Mouse (Mus musculus): ENCODE results near the gene Bok.

DNA sequence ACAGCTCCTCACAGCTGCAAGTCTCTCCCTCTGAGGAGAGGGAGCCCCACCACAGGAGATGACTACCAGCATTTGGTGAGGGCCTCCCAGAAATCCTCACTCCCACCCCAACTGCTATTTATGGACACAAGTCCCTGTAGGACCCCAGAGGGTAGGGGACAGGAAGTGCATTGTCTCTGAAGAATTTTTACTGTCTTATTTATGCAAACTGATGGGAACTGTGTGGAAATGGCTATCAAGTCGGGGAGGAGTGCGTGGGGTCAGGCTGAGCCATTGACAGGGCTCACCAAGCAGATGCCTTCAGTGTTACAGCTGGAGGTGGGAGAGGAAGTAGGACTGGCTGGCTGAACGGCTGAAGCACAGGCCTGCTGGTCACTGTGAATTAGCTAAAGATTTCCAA, 11.9 kb downstream of the Bok start:
- no peak for TF ChIP-seq CHD2 (IDR thresholded peaks at IDR 0.05; ENCODE audit: low read depth, low read length)
- no peak for TF ChIP-seq MAFK (IDR thresholded peaks at IDR 0.05; ENCODE audit: insufficient read depth, low read depth, low read length)
- TF ChIP-seq ZNF384 (IDR thresholded peaks at IDR 0.05; ENCODE audit: low read depth, low read length) = no peak
- TF ChIP-seq HCFC1 (IDR thresholded peaks at IDR 0.05; ENCODE audit: borderline replicate concordance, insufficient read depth, low read length) = no peak

All from ES-E14 (cell line).